Mouse (Mus musculus): ENCODE data around the gene 1700001L19Rik.
A peak's percentile ranks its signal among the peaks of the same experiment; 100 is the strongest.
"Not testable (repeated sequence)": the region's sequence is repeated elsewhere in the genome, so short reads cannot be mapped to it uniquely, and the experiment has no call there.

The 1700001L19Rik gene

GRCm38 (mm10) chr13:68597199-68597598, at the start of gene 1700001L19Rik:
Gene 1700001L19Rik, plus strand, starts transcription at chr13:68597421.
- no peak for DNase-seq (ENCODE audit: low read depth)

- not testable (repeated sequence) for DNase-seq (ENCODE audit: low read depth)
Observed at GRCm38 (mm10) chr13:68553391-68553790, 43.8 kb upstream of the 1700001L19Rik start.

GRCm38 (mm10) chr13:68568110-68568509, 29.1 kb upstream of the 1700001L19Rik start:
- no peak for DNase-seq (ENCODE audit: low read depth)

GRCm38 (mm10) chr13:68568548-68568947, 28.7 kb upstream of the 1700001L19Rik start:
- no peak for DNase-seq (ENCODE audit: low read depth)

GRCm38 (mm10) chr13:68569589-68570336, 27.5 kb upstream of the 1700001L19Rik start:
- peak; percentile 59 for DNase-seq (ENCODE audit: low read depth)

- DNase-seq (ENCODE audit: low read depth), result no peak
Observed at GRCm38 (mm10) chr13:68572247-68572646, 25.0 kb upstream of the 1700001L19Rik start.

GRCm38 (mm10) chr13:68572966-68573913, 24.0 kb upstream of the 1700001L19Rik start:
- DNase-seq (ENCODE audit: low read depth), result no peak

GRCm38 (mm10) chr13:68574398-68574797, 22.8 kb upstream of the 1700001L19Rik start:
- DNase-seq (ENCODE audit: low read depth), result no peak

- no peak for DNase-seq (ENCODE audit: low read depth)
Observed at GRCm38 (mm10) chr13:68577945-68578344, 19.3 kb upstream of the 1700001L19Rik start.

- no peak for DNase-seq (ENCODE audit: low read depth)
Observed at GRCm38 (mm10) chr13:68581086-68581740, 16.0 kb upstream of the 1700001L19Rik start.

- peak; percentile 96 for DNase-seq (ENCODE audit: low read depth)
Observed at GRCm38 (mm10) chr13:68581747-68582516, 15.3 kb upstream of the 1700001L19Rik start, which contains the start of the genes Mtrr and Fastkd3. Gene Mtrr, minus strand, starts transcription at chr13:68582149. Gene Fastkd3, plus strand, starts transcription at chr13:68582234.

GRCm38 (mm10) chr13:68582517-68582780, 14.8 kb upstream of the 1700001L19Rik start:
- DNase-seq (ENCODE audit: low read depth), result no peak

- no peak for DNase-seq (ENCODE audit: low read depth)
Observed at GRCm38 (mm10) chr13:68583961-68584360, 13.3 kb upstream of the 1700001L19Rik start.

GRCm38 (mm10) chr13:68585441-68585840, 11.8 kb upstream of the 1700001L19Rik start:
- DNase-seq (ENCODE audit: low read depth), result no peak

- no peak for DNase-seq (ENCODE audit: low read depth)
Observed at GRCm38 (mm10) chr13:68588352-68588751, 8.9 kb upstream of the 1700001L19Rik start.

- DNase-seq (ENCODE audit: low read depth), result no peak
Observed at GRCm38 (mm10) chr13:68593797-68594196, 3.4 kb upstream of the 1700001L19Rik start.

GRCm38 (mm10) chr13:68597667-68598066, 446 bp downstream of the 1700001L19Rik start:
- no peak for DNase-seq (ENCODE audit: low read depth)

GRCm38 (mm10) chr13:68598953-68599352, 1.7 kb downstream of the 1700001L19Rik start:
- no peak for DNase-seq (ENCODE audit: low read depth)

- DNase-seq (ENCODE audit: low read depth), result no peak
Observed at GRCm38 (mm10) chr13:68601184-68601583, 4.0 kb downstream of the 1700001L19Rik start.

- DNase-seq (ENCODE audit: low read depth), result no peak
Observed at GRCm38 (mm10) chr13:68603085-68603484, 5.9 kb downstream of the 1700001L19Rik start.

- no peak for DNase-seq (ENCODE audit: low read depth)
Observed at GRCm38 (mm10) chr13:68605689-68606126, 8.5 kb downstream of the 1700001L19Rik start.
